Mouse (Mus musculus): Measurements from ENCODE around the gene Ptges2.

The Ptges2 gene

GRCm38 (mm10) chr2:32413936-32414335 is 18.2 kb downstream of the Ptges2 start:
- CTCF ChIA-PET = interaction anchor here (0.5 kb wide), 1 partner anchor 46 kb away, joined by 3 read pairs; no protein-coding TSS in a partner anchor

GRCm38 (mm10) chr2:32415801-32416200 is 20.1 kb downstream of the Ptges2 start:
- CTCF ChIA-PET = no interaction called here

- CTCF ChIA-PET = no interaction called here
These were observed 20.9 kb downstream of the Ptges2 start for GRCm38 (mm10) chr2:32416556-32416955.

GRCm38 (mm10) chr2:32417486-32417885 is 21.8 kb downstream of the Ptges2 start:
- CTCF ChIA-PET = no interaction called here

- CTCF ChIA-PET = no interaction called here
These were observed 22.9 kb downstream of the Ptges2 start for GRCm38 (mm10) chr2:32418430-32419151.

GRCm38 (mm10) chr2:32419359-32419758 is 23.7 kb downstream of the Ptges2 start:
- CTCF ChIA-PET = no interaction called here

GRCm38 (mm10) chr2:32420066-32420608 is 24.4 kb downstream of the Ptges2 start:
- CTCF ChIA-PET = no interaction called here

- CTCF ChIA-PET = no interaction called here
These were observed 25.0 kb downstream of the Ptges2 start for GRCm38 (mm10) chr2:32420647-32421046.

GRCm38 (mm10) chr2:32421851-32422251 is 26.2 kb downstream of the Ptges2 start:
- CTCF ChIA-PET = interaction anchor here (0.7 kb wide), 1 partner anchor 15 kb away, joined by 4 read pairs; no protein-coding TSS in a partner anchor

GRCm38 (mm10) chr2:32423481-32424331 is 28.0 kb downstream of the Ptges2 start:
- CTCF ChIA-PET = no interaction called here

- CTCF ChIA-PET = interaction anchor here (0.5 kb wide), 1 partner anchor 65 kb away, joined by 4 read pairs; no protein-coding TSS in a partner anchor
These were observed 29.1 kb downstream of the Ptges2 start for GRCm38 (mm10) chr2:32424796-32425195.

- CTCF ChIA-PET = interaction anchor here (0.6 kb wide), 1 partner anchor 229 kb away, joined by 7 read pairs; no protein-coding TSS in a partner anchor
These were observed 29.9 kb downstream of the Ptges2 start for GRCm38 (mm10) chr2:32425568-32425967.

GRCm38 (mm10) chr2:32426141-32426540 is 30.4 kb downstream of the Ptges2 start:
- CTCF ChIA-PET = interaction anchor here (0.6 kb wide), 1 partner anchor 229 kb away, joined by 7 read pairs; no protein-coding TSS in a partner anchor

- CTCF ChIA-PET = no interaction called here
These were observed 32.0 kb downstream of the Ptges2 start for GRCm38 (mm10) chr2:32427720-32428119.

- CTCF ChIA-PET = no interaction called here
These were observed 32.6 kb downstream of the Ptges2 start for GRCm38 (mm10) chr2:32428262-32428722.

- CTCF ChIA-PET = no interaction called here
These were observed 33.7 kb downstream of the Ptges2 start for GRCm38 (mm10) chr2:32429215-32429891.

GRCm38 (mm10) chr2:32430701-32431676 is 35.3 kb downstream of the Ptges2 start:
- CTCF ChIA-PET = no interaction called here

GRCm38 (mm10) chr2:32436686-32437372 is 41.1 kb downstream of the Ptges2 start:
- CTCF ChIA-PET = interaction anchor here (0.7 kb wide), 1 partner anchor 10 kb away, joined by 7 read pairs; no protein-coding TSS in a partner anchor

- CTCF ChIA-PET = interaction anchor here (1.1 kb wide), 1 partner anchor 13 kb away, joined by 3 read pairs; the partner anchor contains the start of genes Naif1 and Slc25a25
These were observed 42.0 kb downstream of the Ptges2 start for GRCm38 (mm10) chr2:32437612-32438166.
